Mouse (Mus musculus): ENCODE measurements around the gene Clic4. TPM values are rescaled to one million over a fixed set of nuclear protein-coding genes. Genes with fewer than 3 reads are reported as not detected.

Gene Clic4
- polyA plus RNA-seq, 1 experiment = 50.2 TPM

- peaks cover 18% of the 10 kb centered on the region for H3K4me1 ChIP-seq (replicated peaks; ENCODE audit: control insufficient read depth, insufficient read depth, low read length)
- no peak overlapping the region for H3K4me3 ChIP-seq (ENCODE audit: control insufficient read depth, insufficient read depth, low read length)
- TF ChIP-seq CTCF (IDR thresholded peaks at IDR 0.05; ENCODE audit: borderline replicate concordance, control insufficient read depth, extremely low read depth, insufficient read depth, low read length, poor library complexity) (no peak), POLR2A (IDR thresholded peaks at IDR 0.05; ENCODE audit: control insufficient read depth, extremely low read depth, insufficient read depth, low read length, poor library complexity) (no peak)
- no peaks in the 10 kb centered on the region for H3K27me3 ChIP-seq (ENCODE audit: control insufficient read depth, insufficient read depth, low read length)
- no peak overlapping the region for H3K27ac ChIP-seq (ENCODE audit: control insufficient read depth, insufficient read depth, low read length)
- 61% methylated on average over 5 of the region's 5 CpGs for WGBS
- no peaks in the 10 kb centered on the region for H3K36me3 ChIP-seq (ENCODE audit: control insufficient read depth, insufficient read depth, low read length)
- no peak for DNase-seq
Measured at GRCm38 (mm10) chr4:135242383-135242782, 30.2 kb downstream of the Clic4 start.

GRCm38 (mm10) chr4:135241669-135242068 is 30.9 kb downstream of the Clic4 start:
- H3K27ac ChIP-seq (ENCODE audit: control insufficient read depth, insufficient read depth, low read length) = no peak overlapping the region
- TF ChIP-seq POLR2A (IDR thresholded peaks at IDR 0.05; ENCODE audit: control insufficient read depth, extremely low read depth, insufficient read depth, low read length, poor library complexity) (no peak), CTCF (IDR thresholded peaks at IDR 0.05; ENCODE audit: borderline replicate concordance, control insufficient read depth, extremely low read depth, insufficient read depth, low read length, poor library complexity) (no peak)
- WGBS = 25% methylated on average over 5 of the region's 5 CpGs
- no peaks in the 10 kb centered on the region for H3K36me3 ChIP-seq (ENCODE audit: control insufficient read depth, insufficient read depth, low read length)
- no peak overlapping the region for H3K4me3 ChIP-seq (ENCODE audit: control insufficient read depth, insufficient read depth, low read length)
- H3K4me1 ChIP-seq (replicated peaks; ENCODE audit: control insufficient read depth, insufficient read depth, low read length) = peaks cover 11% of the 10 kb centered on the region
- no peak for DNase-seq
- no peaks in the 10 kb centered on the region for H3K27me3 ChIP-seq (ENCODE audit: control insufficient read depth, insufficient read depth, low read length)

- TF ChIP-seq CTCF (IDR thresholded peaks at IDR 0.05; ENCODE audit: borderline replicate concordance, control insufficient read depth, extremely low read depth, insufficient read depth, low read length, poor library complexity) (no peak), POLR2A (IDR thresholded peaks at IDR 0.05; ENCODE audit: control insufficient read depth, extremely low read depth, insufficient read depth, low read length, poor library complexity) (no peak)
- Histone ChIP-seq H3K27ac (ENCODE audit: control insufficient read depth, insufficient read depth, low read length) (no peak overlapping the region), H3K4me1 (replicated peaks; ENCODE audit: control insufficient read depth, insufficient read depth, low read length) (peaks cover 11% of the 10 kb centered on the region), H3K36me3 (ENCODE audit: control insufficient read depth, insufficient read depth, low read length) (no peaks in the 10 kb centered on the region), H3K27me3 (ENCODE audit: control insufficient read depth, insufficient read depth, low read length) (no peaks in the 10 kb centered on the region), H3K4me3 (ENCODE audit: control insufficient read depth, insufficient read depth, low read length) (no peak overlapping the region)
- WGBS = 23% methylated on average over 5 of the region's 5 CpGs
- no peak for DNase-seq
Measured at GRCm38 (mm10) chr4:135241106-135241505, 31.5 kb downstream of the Clic4 start.

- 42% methylated on average over 3 of the region's 3 CpGs for WGBS
- no peak for DNase-seq
- H3K36me3 ChIP-seq (ENCODE audit: control insufficient read depth, insufficient read depth, low read length) = no peaks in the 10 kb centered on the region
- H3K27me3 ChIP-seq (ENCODE audit: control insufficient read depth, insufficient read depth, low read length) = no peaks in the 10 kb centered on the region
- peaks cover 11% of the 10 kb centered on the region for H3K4me1 ChIP-seq (replicated peaks; ENCODE audit: control insufficient read depth, insufficient read depth, low read length)
- no peak overlapping the region for H3K4me3 ChIP-seq (ENCODE audit: control insufficient read depth, insufficient read depth, low read length)
- TF ChIP-seq CTCF (IDR thresholded peaks at IDR 0.05; ENCODE audit: borderline replicate concordance, control insufficient read depth, extremely low read depth, insufficient read depth, low read length, poor library complexity) (no peak), POLR2A (IDR thresholded peaks at IDR 0.05; ENCODE audit: control insufficient read depth, extremely low read depth, insufficient read depth, low read length, poor library complexity) (no peak)
- no peak overlapping the region for H3K27ac ChIP-seq (ENCODE audit: control insufficient read depth, insufficient read depth, low read length)
Measured at GRCm38 (mm10) chr4:135240329-135240728, 32.3 kb downstream of the Clic4 start.

- Histone ChIP-seq H3K4me1 (replicated peaks; ENCODE audit: control insufficient read depth, insufficient read depth, low read length) (peaks cover 11% of the 10 kb centered on the region), H3K36me3 (ENCODE audit: control insufficient read depth, insufficient read depth, low read length) (no peaks in the 10 kb centered on the region), H3K4me3 (ENCODE audit: control insufficient read depth, insufficient read depth, low read length) (no peak overlapping the region), H3K27me3 (ENCODE audit: control insufficient read depth, insufficient read depth, low read length) (no peaks in the 10 kb centered on the region), H3K27ac (ENCODE audit: control insufficient read depth, insufficient read depth, low read length) (no peak overlapping the region)
- WGBS = 92% methylated on average over 13 of the region's 13 CpGs
- DNase-seq = no peak
- TF ChIP-seq POLR2A (IDR thresholded peaks at IDR 0.05; ENCODE audit: control insufficient read depth, extremely low read depth, insufficient read depth, low read length, poor library complexity) (no peak), CTCF (IDR thresholded peaks at IDR 0.05; ENCODE audit: borderline replicate concordance, control insufficient read depth, extremely low read depth, insufficient read depth, low read length, poor library complexity) (no peak)
Measured at GRCm38 (mm10) chr4:135238706-135239510, 33.7 kb downstream of the Clic4 start.

GRCm38 (mm10) chr4:135236658-135237057 is 36.0 kb downstream of the Clic4 start:
- H3K27ac ChIP-seq (ENCODE audit: control insufficient read depth, insufficient read depth, low read length) = no peak overlapping the region
- H3K4me1 ChIP-seq (replicated peaks; ENCODE audit: control insufficient read depth, insufficient read depth, low read length) = peaks cover 9% of the 10 kb centered on the region
- H3K27me3 ChIP-seq (ENCODE audit: control insufficient read depth, insufficient read depth, low read length) = no peaks in the 10 kb centered on the region
- H3K36me3 ChIP-seq (ENCODE audit: control insufficient read depth, insufficient read depth, low read length) = no peaks in the 10 kb centered on the region
- DNase-seq = no peak
- no peak overlapping the region for H3K4me3 ChIP-seq (ENCODE audit: control insufficient read depth, insufficient read depth, low read length)
- TF ChIP-seq POLR2A (IDR thresholded peaks at IDR 0.05; ENCODE audit: control insufficient read depth, extremely low read depth, insufficient read depth, low read length, poor library complexity) (no peak), CTCF (IDR thresholded peaks at IDR 0.05; ENCODE audit: borderline replicate concordance, control insufficient read depth, extremely low read depth, insufficient read depth, low read length, poor library complexity) (no peak)
- 86% methylated on average over 4 of the region's 4 CpGs for WGBS

Measured in thymus, adult 2 months (tissue).